Mouse (Mus musculus) intestine, embryonic 16.5 days (tissue): ENCODE results near the gene Mtcl1. TPM values are rescaled to one million over a fixed set of nuclear protein-coding genes. Genes with fewer than 3 reads are reported as not detected.

Experiments
- ATAC-seq: fragments of 200-750 bp; cut with Nextera tagmentation; 2 replicates; pipeline ENCODE4 v1.8.0; 2017; ENCODE audit warnings: moderate TSS enrichment, moderate library complexity
- H3K27ac ChIP-seq: fragments of 300-500 bp; sonication (generic); 2 replicates; pipeline ENCODE4 v1.5.1; 2014; ENCODE audit warnings: mild to moderate bottlenecking, low read length
- H3K27me3 ChIP-seq: fragments of 300-500 bp; sonication (generic); replicated peaks from 2 replicates; pipeline ENCODE4 v1.6.1; 2014; ENCODE audit warnings: low read length, control low read depth, mixed read lengths; ENCODE audit not compliant: control insufficient read depth, insufficient read depth
- H3K36me3 ChIP-seq: fragments of 300-500 bp; sonication (generic); 2 replicates; pipeline ENCODE4 v1.6.1; 2014; ENCODE audit warnings: low read length, control low read depth; ENCODE audit not compliant: control insufficient read depth, insufficient read depth
- H3K4me1 ChIP-seq: fragments of 300-500 bp; sonication (generic); 2 replicates; pipeline ENCODE4 v1.6.1; 2014; ENCODE audit warnings: low read length, control low read depth, mixed read lengths; ENCODE audit not compliant: control insufficient read depth, insufficient read depth
- H3K4me2 ChIP-seq: fragments of 300-500 bp; sonication (generic); 2 replicates; pipeline ENCODE4 v1.6.1; 2014; ENCODE audit warnings: low read depth, low read length, control low read depth
- H3K4me3 ChIP-seq: fragments of 300-500 bp; sonication (generic); 2 replicates; pipeline ENCODE4 v1.5.1; 2014; ENCODE audit warnings: mild to moderate bottlenecking, low read length
- H3K9ac ChIP-seq: fragments of 300-500 bp; sonication (generic); 2 replicates; pipeline ENCODE4 v1.6.1; 2014; ENCODE audit warnings: low read depth, low read length
- H3K9me3 ChIP-seq: fragments of 300-500 bp; sonication (generic); 2 replicates; pipeline ENCODE4 v1.6.1; 2016; ENCODE audit warnings: low read length, control low read depth; ENCODE audit not compliant: control insufficient read depth
- WGBS: fragments of 180-500 bp; shearing (Covaris S2); extraction: QIAGEN DNeasy Blood & Tissue Kit; methylation state at CpG from one replicate; pipeline ENCODE4 v1.1.7; 2014; 5-methylcytosine and 5-hydroxymethylcytosine counted together
- polyA plus RNA-seq: library from polyadenylated mRNA; unstranded; fragments of >200 nt; fragmentation: Nextera tagmentation; extraction: Ambion mirVana; gene quantifications from 2 replicates; pipeline ENCODE4 v1.2.1, GENCODE M21; 2015

Mtcl1 gene
- polyA plus RNA-seq, 1 experiment from 2014 or later: 4.1 TPM

DNA sequence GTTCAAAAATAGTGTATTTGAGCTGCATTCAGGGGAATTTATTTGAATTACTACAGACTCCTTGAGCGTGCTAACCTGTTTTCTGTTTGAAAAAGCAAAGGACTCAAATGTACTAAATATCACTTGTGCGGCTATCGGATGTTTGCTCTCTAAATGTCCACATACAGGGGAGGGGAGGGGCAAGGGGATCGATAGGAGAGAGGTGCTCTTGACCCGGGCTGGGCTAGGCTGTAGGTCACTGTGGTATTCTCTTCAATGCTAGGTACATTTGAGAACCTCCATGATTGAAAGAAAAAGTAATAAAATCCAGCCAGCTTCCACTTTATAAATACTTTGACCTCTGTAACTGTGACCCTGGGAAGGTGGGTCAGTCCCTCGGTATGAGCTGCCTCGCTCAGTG, 33.1 kb downstream of the Mtcl1 start:
- H3K9ac ChIP-seq: peak overlapping the region; percentile 29; the same call in 1 of the 2 replicates
- no peak overlapping the region for H3K27ac ChIP-seq
- H3K27me3 ChIP-seq: no peaks in the 10 kb centered on the region
- no peaks in the 10 kb centered on the region for H3K9me3 ChIP-seq
- no peaks in the 10 kb centered on the region for H3K36me3 ChIP-seq
- peak; percentile 19; the same call in 1 of the 2 replicates for ATAC-seq
- peak overlapping the region; percentile 31 for H3K4me3 ChIP-seq
- WGBS: 34% methylated on average over 7 of the region's 7 CpGs
- H3K4me1 ChIP-seq: peaks cover 11% of the 10 kb centered on the region
- H3K4me2 ChIP-seq: peak overlapping the region; percentile 40

DNA sequence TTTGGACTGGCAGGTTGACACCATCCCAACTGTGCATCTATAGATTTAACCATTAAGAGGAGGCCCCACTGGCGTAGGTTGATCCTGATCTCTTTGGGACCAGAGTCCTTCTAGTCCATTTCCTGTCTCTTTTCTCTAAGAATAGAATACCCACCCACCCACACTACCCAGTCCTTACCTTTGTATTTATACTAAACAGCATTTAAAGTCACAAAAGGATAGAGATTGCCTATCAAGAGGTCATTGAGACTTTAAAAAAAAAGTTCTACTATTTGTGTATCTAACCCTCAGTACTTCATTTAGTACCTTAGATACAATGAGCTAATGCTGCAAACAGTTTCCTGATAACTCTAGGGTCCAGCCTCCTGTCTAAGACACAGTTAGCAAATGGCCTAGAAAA, 35.2 kb downstream of the Mtcl1 start:
- no peak overlapping the region for H3K27ac ChIP-seq
- ATAC-seq: no peak
- H3K4me1 ChIP-seq: peaks cover 13% of the 10 kb centered on the region
- WGBS: 87% methylated on average over 1 of the region's 1 CpGs
- no peaks in the 10 kb centered on the region for H3K27me3 ChIP-seq
- no peak overlapping the region for H3K4me2 ChIP-seq
- H3K9me3 ChIP-seq: no peaks in the 10 kb centered on the region
- no peak overlapping the region for H3K9ac ChIP-seq
- H3K36me3 ChIP-seq: no peaks in the 10 kb centered on the region
- H3K4me3 ChIP-seq: no peak overlapping the region

DNA sequence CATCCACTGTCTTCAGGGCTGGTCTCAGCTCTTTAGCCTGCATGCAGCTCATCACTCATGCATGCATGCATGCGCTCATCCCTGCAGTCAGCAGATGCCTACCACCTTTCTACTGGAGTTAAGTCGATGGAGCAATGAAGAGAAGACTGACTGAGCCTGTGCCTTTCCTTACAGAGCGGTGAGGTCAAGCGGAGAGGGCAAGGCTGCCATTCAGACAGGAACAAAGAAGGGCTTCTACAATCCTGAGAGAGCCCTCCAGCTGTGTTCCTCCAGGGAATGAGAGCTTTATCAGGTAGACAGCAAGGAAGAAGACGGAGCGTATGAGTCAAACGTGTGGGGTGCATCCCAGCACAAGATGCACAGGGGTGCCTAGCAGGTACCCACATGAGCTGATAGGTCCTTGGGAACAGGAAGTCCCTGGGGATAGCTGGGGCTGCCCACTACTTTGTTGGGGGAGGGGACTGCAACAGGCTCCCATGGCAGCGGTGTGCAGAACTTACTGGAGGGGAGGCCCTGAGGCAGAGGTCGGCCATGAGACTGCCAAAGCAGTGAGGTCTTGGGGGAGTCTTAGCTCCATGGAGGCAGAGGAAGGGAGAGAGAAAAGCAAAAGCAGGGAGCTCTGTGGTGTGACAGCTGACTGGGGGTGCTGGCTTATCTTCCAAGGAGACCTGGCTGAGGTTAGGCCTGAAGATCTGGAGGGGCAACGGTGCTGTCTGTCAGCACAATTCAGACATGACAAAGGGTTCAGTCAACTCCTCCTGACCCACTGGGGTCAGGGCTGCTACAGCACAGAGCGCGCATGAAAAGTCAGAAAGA, 37.2 kb downstream of the Mtcl1 start:
- Histone ChIP-seq H3K36me3 (no peaks in the 10 kb centered on the region), H3K9ac (no peak overlapping the region), H3K9me3 (no peaks in the 10 kb centered on the region), H3K27me3 (no peaks in the 10 kb centered on the region), H3K4me2 (no peak overlapping the region), H3K27ac (no peak overlapping the region), H3K4me1 (peaks cover 14% of the 10 kb centered on the region), H3K4me3 (no peak overlapping the region)
- ATAC-seq: no peak
- 63% methylated on average over 12 of the region's 12 CpGs for WGBS

DNA sequence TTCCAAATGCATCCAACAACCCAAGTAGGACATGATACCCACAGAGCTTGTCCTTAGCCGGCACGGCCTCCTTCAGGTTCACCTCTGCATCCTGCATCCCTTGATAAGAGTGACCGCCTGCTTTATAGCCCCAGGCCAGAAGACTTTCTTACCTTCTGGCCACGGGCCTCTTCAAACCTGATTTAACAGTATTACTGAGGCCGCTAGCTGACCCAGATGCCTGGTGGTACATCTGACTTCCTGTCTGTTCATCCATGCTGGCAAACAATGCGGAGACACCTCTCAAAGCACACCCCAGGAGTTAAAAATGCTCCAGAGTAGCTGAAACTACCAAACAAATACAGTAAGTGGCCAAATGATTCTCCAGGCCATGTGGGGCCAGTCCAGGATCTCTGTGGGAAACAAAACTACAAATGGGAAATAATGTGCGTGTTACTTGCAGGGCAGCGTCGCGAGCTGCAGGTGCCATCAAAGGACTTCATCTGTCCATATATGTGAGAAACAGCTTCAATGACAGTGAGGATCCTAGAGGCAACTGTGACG, 38.6 kb downstream of the Mtcl1 start:
- ATAC-seq: no peak
- no peak overlapping the region for H3K4me3 ChIP-seq
- 91% methylated on average over 11 of the region's 11 CpGs for WGBS

DNA sequence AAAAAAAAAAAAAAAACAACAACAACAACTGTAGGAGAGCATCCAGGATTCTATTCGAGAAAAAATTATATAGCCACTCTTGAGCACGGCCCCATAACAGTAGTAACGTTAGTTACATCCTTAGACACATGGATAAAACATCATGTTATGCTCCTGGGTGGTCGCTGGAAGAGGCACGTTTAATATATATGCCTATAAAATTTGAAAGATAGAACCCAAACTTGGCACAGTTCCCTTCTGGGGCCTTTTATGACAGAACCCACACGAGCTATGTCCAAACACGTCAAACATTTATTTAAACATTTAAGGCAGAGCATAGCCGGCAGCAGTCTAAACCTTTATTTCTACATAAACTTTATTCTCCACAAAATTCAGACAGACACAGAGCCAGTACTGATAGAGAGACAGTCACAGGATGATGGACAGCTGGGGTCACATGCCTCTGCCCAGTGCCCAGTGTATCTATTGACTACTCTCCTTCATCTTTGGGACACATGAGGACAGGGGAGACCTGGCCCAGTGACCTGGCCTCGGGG, 40.4 kb downstream of the Mtcl1 start:
- no peaks in the 10 kb centered on the region for H3K36me3 ChIP-seq
- peaks cover 25% of the 10 kb centered on the region for H3K4me1 ChIP-seq
- H3K4me2 ChIP-seq: no peak overlapping the region
- 49% methylated on average over 9 of the region's 9 CpGs for WGBS
- H3K4me3 ChIP-seq: no peak overlapping the region
- ATAC-seq: peak; percentile 37; the same call in 1 of the 2 replicates
- H3K9ac ChIP-seq: no peak overlapping the region
- H3K27ac ChIP-seq: 0 out of 2 replicates have a peak overlapping the region, but pooled peaks have one; percentile 24
- no peaks in the 10 kb centered on the region for H3K9me3 ChIP-seq
- no peaks in the 10 kb centered on the region for H3K27me3 ChIP-seq

More for the DNA sequence above, 38.6 kb downstream of the Mtcl1 start:
- Histone ChIP-seq H3K9me3 (no peaks in the 10 kb centered on the region), H3K4me1 (peaks cover 14% of the 10 kb centered on the region; the same call in 1 of the 2 replicates), H3K27me3 (no peaks in the 10 kb centered on the region), H3K27ac (no peak overlapping the region), H3K4me2 (no peak overlapping the region), H3K9ac (no peak overlapping the region), H3K36me3 (no peaks in the 10 kb centered on the region)

DNA sequence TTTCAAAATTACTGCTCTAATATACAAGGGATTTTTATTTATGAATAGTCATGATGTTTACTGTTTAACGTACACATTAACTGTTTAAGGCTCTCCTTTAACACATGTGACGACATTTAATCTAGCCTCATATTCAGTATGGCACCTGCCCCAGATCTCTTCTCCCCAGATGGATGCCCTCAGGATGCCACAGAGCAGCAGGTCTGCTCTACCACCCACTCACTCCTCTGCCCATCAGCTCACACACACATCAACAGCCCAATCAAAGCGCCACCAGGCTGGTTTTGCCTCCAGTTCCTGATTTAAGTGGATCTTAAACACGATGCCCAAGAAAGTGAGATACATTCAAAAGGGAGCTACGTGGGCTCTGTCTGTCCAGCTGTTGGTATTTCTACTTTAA, 41.1 kb downstream of the Mtcl1 start:
- H3K4me1 ChIP-seq: peaks cover 26% of the 10 kb centered on the region
- no peak overlapping the region for H3K9ac ChIP-seq
- no peaks in the 10 kb centered on the region for H3K9me3 ChIP-seq
- WGBS: 86% methylated on average over 5 of the region's 5 CpGs
- ATAC-seq: no peak
- no peak overlapping the region for H3K4me3 ChIP-seq
- no peaks in the 10 kb centered on the region for H3K36me3 ChIP-seq
- no peak overlapping the region for H3K27ac ChIP-seq
- H3K27me3 ChIP-seq: no peaks in the 10 kb centered on the region
- no peak overlapping the region for H3K4me2 ChIP-seq

DNA sequence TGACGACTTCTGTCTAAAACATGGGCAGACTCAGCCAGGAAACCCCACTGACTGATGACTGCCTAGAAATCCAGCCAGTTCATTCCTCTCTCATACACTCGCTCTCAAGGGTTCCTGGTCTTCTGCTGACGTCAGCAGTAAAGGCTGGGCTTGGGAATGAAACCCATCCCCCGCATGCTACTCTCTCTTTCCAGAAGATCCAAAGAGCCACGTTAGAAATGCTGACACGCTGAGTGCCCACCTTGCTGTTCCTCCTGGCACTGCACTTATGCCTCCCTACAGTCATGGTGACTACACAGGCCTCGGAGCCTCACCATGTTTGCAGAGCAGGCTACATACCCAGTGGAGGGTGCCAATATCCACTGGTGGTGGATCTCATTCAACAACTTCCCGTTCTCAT, 41.7 kb downstream of the Mtcl1 start:
- Histone ChIP-seq H3K4me3 (no peak overlapping the region), H3K27ac (no peak overlapping the region), H3K36me3 (no peaks in the 10 kb centered on the region), H3K4me1 (peaks cover 31% of the 10 kb centered on the region), H3K9ac (no peak overlapping the region), H3K27me3 (no peaks in the 10 kb centered on the region), H3K9me3 (no peaks in the 10 kb centered on the region), H3K4me2 (no peak overlapping the region)
- WGBS: 66% methylated on average over 8 of the region's 8 CpGs
- no peak for ATAC-seq

DNA sequence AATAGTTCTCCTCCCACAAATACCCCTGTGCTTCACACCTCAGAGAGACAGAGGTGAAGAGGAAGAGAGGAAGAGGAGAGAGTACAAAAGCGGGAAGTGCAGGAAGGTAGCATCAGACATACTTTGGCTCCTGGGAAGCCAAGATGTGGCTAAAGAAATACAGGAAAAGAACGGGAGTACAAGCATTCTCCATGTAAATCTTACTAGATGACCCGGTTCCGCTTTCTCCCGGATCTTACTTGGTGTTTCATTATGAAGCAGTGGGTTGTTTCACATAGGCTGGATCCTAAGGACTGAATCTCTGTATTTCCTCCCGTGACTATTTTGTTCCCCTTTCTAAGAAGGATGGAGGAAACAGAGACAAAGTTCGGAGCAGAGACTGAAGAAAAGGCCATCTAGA, 43.9 kb downstream of the Mtcl1 start:
- no peak for ATAC-seq
- H3K9ac ChIP-seq: no peak overlapping the region
- no peak overlapping the region for H3K4me2 ChIP-seq
- WGBS: 45% methylated on average over 7 of the region's 7 CpGs
- no peaks in the 10 kb centered on the region for H3K9me3 ChIP-seq
- H3K27me3 ChIP-seq: no peaks in the 10 kb centered on the region
- no peak overlapping the region for H3K27ac ChIP-seq
- no peak overlapping the region for H3K4me3 ChIP-seq
- peaks cover 34% of the 10 kb centered on the region for H3K4me1 ChIP-seq
- no peaks in the 10 kb centered on the region for H3K36me3 ChIP-seq

DNA sequence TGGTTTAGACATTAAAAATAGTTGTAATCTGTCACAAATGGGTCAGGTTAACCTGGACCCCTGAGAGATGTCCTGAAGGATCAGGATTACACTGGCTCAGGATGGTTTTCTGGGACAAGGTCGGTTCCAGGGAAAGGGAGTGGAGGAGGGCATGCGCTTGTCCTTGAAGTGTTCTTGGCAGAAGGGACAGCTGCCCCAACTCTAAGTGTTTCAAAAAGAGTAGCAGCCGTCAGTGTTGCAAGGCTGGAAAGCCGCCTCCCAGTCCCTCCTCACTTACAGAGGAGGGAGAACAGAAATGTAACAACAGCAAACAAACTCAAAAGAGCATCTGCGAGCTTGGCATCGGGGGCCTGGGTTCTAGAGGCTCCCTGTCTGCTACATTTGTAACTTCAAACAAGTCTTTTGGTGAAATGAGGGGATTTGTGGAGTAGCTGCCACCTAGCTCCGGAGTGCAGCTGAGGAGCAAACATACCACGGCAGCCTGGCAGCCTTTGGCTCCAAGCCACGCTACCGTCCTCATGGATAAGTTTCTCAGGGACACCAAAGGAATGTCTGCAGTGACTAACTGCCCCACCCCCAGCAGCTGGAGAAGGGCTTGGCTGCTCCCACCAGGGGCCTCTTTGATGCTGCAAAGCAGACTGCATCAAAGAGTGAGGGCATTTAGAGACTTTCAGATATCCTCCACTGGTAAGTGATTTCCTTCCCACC, 44.5 kb downstream of the Mtcl1 start:
- Histone ChIP-seq H3K27ac (no peak overlapping the region), H3K4me3 (no peak overlapping the region), H3K27me3 (no peaks in the 10 kb centered on the region), H3K9ac (no peak overlapping the region), H3K4me1 (peaks cover 34% of the 10 kb centered on the region), H3K9me3 (no peaks in the 10 kb centered on the region), H3K4me2 (no peak overlapping the region), H3K36me3 (no peaks in the 10 kb centered on the region)
- ATAC-seq: peak; percentile 63
- 19% methylated on average over 10 of the region's 10 CpGs for WGBS
